Mouse (Mus musculus) activated CD4-positive, CD25-positive, alpha-beta regulatory T cell, adult 4 months (primary cell): ENCODE data around the gene Senp3. TPM values are rescaled to one million over a fixed set of nuclear protein-coding genes. Genes with fewer than 3 reads are reported as not detected.

Experiments
- ATAC-seq: one replicate; pipeline ENCODE4 v1.8.0; 2017
- polyA plus RNA-seq, 2 experiments: library from polyadenylated mRNA; unstranded; fragments of 100-300 nt; shearing (Covaris generic); gene quantifications; one replicate each; pipeline ENCODE4 v1.2.1; 2017

The Senp3 gene
- polyA plus RNA-seq, 2 experiments from 2014 or later = 32.7 to 33.0 TPM

- ATAC-seq = no peak
These were observed 1.6 kb downstream of the Senp3 start for GRCm38 (mm10) chr11:69680136-69680855.

- ATAC-seq = no peak
These were observed 2.7 kb downstream of the Senp3 start for GRCm38 (mm10) chr11:69679144-69679543.

- ATAC-seq = peak; percentile 80
These were observed 9.6 kb downstream of the Senp3 start, which contains the start of gene Eif4a1 for GRCm38 (mm10) chr11:69672211-69672706. Gene Eif4a1, minus strand, starts transcription at chr11:69672423.

GRCm38 (mm10) chr11:69671726-69672124 lies 10.2 kb downstream of the Senp3 start:
- ATAC-seq = no peak

DNA sequence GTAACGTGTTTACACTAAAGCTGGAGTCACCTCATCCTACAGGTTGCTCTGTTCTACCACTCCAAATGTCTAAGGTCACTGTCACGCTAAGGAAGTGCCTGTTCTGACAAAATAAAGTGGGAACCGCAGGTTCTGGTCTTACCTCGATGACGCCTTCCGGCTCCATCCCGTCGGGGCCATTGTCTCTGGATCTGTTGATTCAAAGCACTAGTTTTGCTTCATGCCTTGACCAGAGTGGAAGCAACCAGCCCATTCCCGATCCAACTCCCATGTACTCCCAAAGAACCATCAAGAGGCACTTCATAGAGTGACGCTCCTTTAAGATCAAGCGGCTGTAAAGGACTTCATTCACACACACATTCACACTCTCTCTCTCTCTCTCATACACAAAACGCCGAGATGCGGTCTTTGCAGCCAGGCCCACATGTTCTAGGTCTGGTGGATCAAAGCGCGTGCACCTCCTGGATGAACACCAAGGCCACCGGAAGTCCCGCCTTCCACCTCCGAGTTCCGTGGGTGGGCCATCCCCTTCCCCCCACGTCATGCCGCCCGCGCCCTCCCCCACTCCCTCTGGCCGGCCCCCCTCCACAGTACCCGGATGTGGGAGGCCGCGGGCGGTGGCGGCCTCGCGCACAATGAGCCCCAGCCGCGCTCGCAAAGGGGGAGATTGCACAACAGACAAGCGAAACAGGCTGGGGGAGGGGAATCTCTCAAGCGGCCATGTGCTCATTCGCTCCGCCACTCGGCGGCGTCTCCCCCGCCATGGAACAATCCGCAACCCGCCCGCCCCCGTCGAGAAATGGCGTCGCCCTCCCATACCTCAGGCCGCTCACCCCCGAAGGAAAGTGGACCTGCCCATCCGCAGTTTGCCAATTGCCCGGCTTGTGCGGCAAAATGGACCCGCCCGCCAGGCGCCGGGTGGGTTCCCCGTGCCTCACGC lies 10.8 kb downstream of the Senp3 start:
- peak; percentile 59 for ATAC-seq

DNA sequence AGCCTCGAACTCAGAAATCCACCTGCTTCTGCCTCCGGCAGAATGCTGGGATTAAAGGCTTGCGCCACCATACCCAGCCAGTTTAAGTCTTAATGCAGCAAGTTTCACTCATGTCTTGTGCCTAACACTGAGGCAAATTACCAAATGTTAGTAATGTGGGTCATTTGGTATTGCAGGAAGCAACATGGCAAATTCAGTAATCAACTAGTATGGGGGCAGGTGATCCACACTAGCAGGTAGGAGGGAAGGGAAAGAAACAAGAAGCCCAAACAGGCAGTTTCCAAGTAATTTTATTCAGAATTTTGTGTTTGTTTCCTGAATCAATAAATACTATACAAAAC lies 15.2 kb downstream of the Senp3 start:
- ATAC-seq = no peak

DNA sequence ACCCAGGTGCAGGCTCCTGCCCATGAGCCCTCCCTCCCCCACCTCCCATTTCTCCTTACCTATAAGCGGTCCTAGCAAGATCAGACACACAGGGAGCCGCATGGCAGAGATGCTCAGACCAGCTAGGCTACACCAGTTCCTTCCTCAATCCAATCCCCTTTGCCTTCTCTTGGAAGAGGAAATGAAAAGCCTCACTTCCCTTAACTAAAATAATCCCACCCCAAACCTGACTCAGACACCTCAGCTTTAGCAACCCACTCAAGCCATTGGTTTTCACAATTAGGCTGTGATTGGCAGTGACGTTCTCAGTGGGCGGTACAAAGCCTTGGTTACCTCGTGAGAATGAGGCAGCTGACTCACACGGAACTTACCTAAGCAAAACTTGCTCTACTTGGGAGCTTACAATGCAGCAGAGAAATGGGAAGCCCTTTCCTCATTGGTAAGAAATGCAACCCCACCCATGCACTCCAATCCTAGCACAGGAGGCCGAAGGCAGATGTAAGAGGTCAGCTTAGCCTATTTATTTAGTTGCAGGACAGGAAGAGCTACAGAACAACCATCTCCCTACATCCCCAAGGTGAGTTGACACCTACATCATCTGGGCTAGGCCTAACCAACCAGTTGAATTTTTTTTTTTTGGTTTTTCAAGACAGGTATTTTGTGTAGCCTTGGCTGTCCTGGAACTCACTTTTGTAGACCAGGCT lies 15.8 kb downstream of the Senp3 start, which contains the start of gene Cd68:
Gene Cd68, minus strand, starts transcription at position 193 of the 704 bp plus-strand sequence.
- ATAC-seq = no peak

DNA sequence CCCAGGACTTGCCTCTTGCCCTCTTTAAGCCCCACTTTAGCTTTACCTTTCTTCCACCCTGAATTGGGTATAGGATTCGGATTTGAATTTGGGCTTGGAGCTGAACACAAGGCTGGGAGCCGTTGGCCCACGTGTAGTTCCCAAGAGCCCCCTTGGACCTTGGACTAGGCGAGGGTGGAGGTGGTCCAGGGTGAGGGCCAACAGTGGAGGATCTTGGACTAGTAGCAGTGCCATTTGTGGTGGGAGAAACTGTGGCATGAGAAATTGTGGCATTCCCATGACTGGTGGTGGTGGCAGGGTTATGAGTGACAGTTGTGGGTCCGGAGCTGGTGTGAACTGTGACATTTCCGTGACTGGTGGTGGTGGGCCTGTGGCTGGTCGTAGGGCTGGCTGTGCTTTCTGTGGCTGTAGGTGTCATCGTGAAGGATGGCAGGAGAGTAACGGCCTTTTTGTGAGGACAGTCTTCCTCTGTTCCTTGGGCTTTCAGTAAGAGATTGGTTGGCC lies 16.4 kb downstream of the Senp3 start:
- ATAC-seq = no peak

DNA sequence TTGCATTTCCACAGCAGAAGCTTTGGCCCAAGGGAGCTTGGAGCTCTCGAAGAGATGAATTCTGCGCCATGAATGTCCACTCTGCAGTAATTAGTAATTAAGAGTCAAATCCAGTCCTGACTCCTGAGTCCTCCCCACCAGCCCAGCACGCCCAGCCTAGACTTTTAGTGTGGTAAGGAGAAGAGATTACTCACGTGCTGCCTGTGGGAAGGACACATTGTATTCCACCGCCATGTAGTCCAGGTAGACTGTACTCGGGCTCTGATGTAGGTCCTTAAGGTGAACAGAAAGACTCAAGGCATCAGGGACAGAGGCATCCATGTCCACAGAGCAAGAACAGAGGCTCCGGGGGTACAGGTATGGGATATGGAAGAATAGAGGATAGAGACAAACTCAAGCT lies 17.0 kb downstream of the Senp3 start:
- no peak for ATAC-seq

DNA sequence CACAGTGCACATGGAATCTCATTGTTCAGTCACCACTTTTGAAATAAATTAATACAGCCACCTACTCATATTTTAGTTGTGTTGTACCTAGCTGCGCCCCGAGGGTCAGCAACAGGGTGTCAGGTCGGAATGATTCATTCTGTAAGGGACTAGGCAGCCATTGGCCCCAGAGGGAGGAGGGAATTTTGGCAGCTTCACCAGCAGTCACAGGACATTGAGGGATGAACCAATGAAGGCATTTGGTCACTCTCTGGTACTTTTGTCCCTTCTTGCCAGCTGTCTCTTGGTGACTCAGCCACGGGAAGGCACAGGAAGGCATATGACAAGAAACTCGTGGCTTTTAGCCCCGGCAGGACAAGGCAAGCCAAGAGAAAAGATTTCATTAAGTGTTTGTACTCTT lies 18.1 kb downstream of the Senp3 start:
- ATAC-seq = no peak

DNA sequence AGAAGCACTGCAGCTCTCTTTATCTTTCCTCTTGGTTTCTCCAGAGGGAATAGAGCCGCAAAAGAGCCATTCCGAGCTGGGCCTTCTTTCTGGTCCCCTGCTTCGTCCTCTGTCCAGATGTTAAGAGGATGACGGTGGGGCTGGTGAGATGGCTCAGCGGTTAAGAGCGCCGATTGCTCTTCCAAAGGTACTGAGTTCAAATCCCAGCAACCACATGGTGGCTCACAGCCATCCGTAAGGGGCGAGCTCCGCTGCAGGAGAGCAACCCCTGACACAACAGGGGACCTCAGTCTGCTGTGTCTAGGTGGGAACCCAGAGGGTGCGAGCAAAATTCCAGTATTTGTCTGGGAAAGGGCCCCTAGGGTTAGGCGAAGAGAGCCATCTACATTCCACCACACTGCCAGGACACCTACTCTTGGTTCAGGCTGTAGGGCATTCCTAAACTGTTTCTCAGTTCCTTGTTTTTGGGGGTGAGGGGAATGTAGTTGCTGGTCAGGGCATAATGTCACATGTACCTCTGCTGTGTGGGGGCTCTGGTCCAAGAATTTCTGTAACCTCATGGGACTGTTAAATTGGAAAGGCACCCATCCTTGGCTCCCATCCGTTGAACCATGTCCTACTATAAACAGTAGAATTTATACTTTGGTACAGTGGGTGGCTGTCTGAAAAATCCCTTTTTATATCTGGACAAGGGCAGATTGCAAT lies 18.8 kb downstream of the Senp3 start:
- no peak for ATAC-seq

GRCm38 (mm10) chr11:69662213-69662966 lies 19.5 kb downstream of the Senp3 start, which contains the start of gene Mpdu1:
Gene Mpdu1, minus strand, starts transcription at chr11:69662642.
- peak; percentile 88 for ATAC-seq

DNA sequence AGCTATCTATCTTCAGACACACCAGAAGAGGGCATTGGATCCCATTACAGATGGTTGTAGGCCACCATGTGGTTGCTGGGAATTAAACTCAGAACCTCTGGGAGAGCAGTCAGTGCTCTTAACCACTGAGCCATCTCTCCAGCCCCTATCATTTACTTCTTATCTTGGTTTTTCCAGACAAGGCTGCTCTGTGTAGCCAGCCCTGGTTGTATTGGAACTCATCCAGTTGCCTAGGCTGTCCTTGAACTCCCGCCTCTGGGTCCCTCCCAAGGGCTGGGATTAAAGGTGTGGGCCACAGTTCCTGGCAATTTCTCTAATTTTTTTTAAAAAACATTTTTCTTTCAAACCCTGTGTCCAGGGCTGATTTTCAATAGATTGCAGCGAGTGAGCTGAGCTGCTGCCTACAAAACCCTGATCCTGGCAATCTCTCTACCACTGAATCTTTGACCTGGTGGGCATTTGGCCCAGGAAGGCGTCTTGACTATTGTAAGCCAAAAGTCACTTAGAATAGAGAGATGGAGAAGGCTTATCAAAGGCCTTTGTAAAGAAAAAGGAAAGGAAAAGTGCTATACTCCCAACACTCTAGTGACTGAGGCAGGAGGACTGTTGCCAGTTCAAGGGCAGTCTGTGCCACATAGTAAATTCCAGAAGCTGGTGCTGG lies 20.5 kb downstream of the Senp3 start:
- no peak for ATAC-seq

- ATAC-seq = no peak
These were observed 24.4 kb downstream of the Senp3 start for GRCm38 (mm10) chr11:69657462-69657881.

- ATAC-seq = no peak
These were observed 25.0 kb downstream of the Senp3 start for GRCm38 (mm10) chr11:69656617-69657461.

- ATAC-seq = no peak
These were observed 25.8 kb downstream of the Senp3 start for GRCm38 (mm10) chr11:69656065-69656455.

GRCm38 (mm10) chr11:69655264-69656064 lies 26.4 kb downstream of the Senp3 start, which contains the start of gene Sox15:
Gene Sox15, plus strand, starts transcription at chr11:69655314.
- ATAC-seq = no peak

GRCm38 (mm10) chr11:69654760-69655159 lies 27.1 kb downstream of the Senp3 start:
- no peak for ATAC-seq

- ATAC-seq = no peak
These were observed 28.5 kb downstream of the Senp3 start for GRCm38 (mm10) chr11:69653399-69653798.
